In genomic region chr11:50277025-50277424, GRCm38 (mm10) we compare ENCODE assay signal across 29 mouse cellular contexts. TPM values are rescaled to one million over a fixed set of nuclear protein-coding genes. Genes with fewer than 3 reads are reported as not detected.
DNase-seq lines count a peak whose midpoint lies in the region; ATAC-seq and TF ChIP-seq lines count a peak whose summit lies in the region.
"Had no signal": no experiment of that assay in that cellular context is flagged by ENCODE, and none has a peak within 500 bp of the region (broad histone marks: within the 10 kb centered on the region; RNA-seq: fewer than 3 reads in every experiment).

No protein-coding gene starts in this region.

- H3K9ac ChIP-seq in midbrain, postnatal 0 days (replicated peaks; ENCODE audit: low read length, poor library complexity, severe bottlenecking), result no peak overlapping the region
- H3K9ac ChIP-seq in midbrain, embryonic 13.5 days (replicated peaks), result no peak overlapping the region
- H3K9ac ChIP-seq in MEL (ENCODE audit: control insufficient read depth, low read depth, low read length, poor library complexity, severe bottlenecking), result no peak overlapping the region
- H3K9ac ChIP-seq: embryonic facial prominence, embryonic 13.5 days; forebrain, embryonic 15.5 days; limb, embryonic 12.5 days; lung, embryonic 14.5 days; neural tube, embryonic 13.5 days; stomach, embryonic 15.5 days had no signal

- H3K36me3 ChIP-seq in kidney, adult 2 months (ENCODE audit: control insufficient read depth, insufficient read depth, low read length), result no peaks in the 10 kb centered on the region
- H3K36me3 ChIP-seq in midbrain, postnatal 0 days (ENCODE audit: insufficient read depth, low read length), result peaks cover 12% of the 10 kb centered on the region
- peaks cover 10% of the 10 kb centered on the region for H3K36me3 ChIP-seq in midbrain, embryonic 13.5 days
- H3K36me3 ChIP-seq in MEL (ENCODE audit: control insufficient read depth in 1 of 2, insufficient read depth in 2 of 2, low read length in 2 of 2), result peaks cover 4 to 28% of the 10 kb centered on the region in 2 experiments; a peak in 3 of 4 replicates
- H3K36me3 ChIP-seq in splenic B cell, adult 2 months (ENCODE audit: control insufficient read depth, insufficient read depth, low read length, poor library complexity, severe bottlenecking), result no peaks in the 10 kb centered on the region
- peaks cover 61% of the 10 kb centered on the region for H3K36me3 ChIP-seq in limb, embryonic 10.5 days

- no peak for DNase-seq in kidney, adult 2 months
- DNase-seq in kidney, postnatal 25 days, result no peak
- DNase-seq in midbrain, postnatal 0 days (ENCODE audit: low spot score), result no peak
- DNase-seq in MEL (ENCODE audit: low read depth, low spot score), result no peak
- peak; percentile 22 for DNase-seq in splenic B cell, adult 2 months (ENCODE audit: low read depth, low spot score)
- DNase-seq in limb, embryonic 10.5 days (ENCODE audit: low spot score), result no peak
- no peak for DNase-seq in ovary, adult 18-20 months (ENCODE audit: low spot score)
- DNase-seq: adrenal gland, postnatal 14 days; cerebellum, adult 11 months; cerebellum, postnatal 10 days; gastrocnemius, postnatal 36 days; heart, adult 2 months; heart, postnatal 14 days; kidney, adult 18-20 months; layer of hippocampus, adult 9-11 months; lung, embryonic 14.5 days; thymus, adult 2 months had no signal

- no peak overlapping the region for H3K27ac ChIP-seq in kidney, adult 2 months (ENCODE audit: insufficient read depth, low read depth, low read length)
- no peak overlapping the region for H3K27ac ChIP-seq in midbrain, postnatal 0 days (ENCODE audit: low read depth, low read length)
- no peak overlapping the region for H3K27ac ChIP-seq in midbrain, embryonic 13.5 days
- H3K27ac ChIP-seq in MEL (ENCODE audit: control insufficient read depth, low read depth, low read length), result no peak overlapping the region
- H3K27ac ChIP-seq in limb, embryonic 10.5 days, result no peak overlapping the region
- H3K27ac ChIP-seq: embryonic facial prominence, embryonic 13.5 days; forebrain, embryonic 10.5 days; forebrain, embryonic 15.5 days; heart, adult 2 months; limb, embryonic 12.5 days; midbrain, embryonic 10.5 days; neural tube, embryonic 13.5 days; stomach, embryonic 15.5 days had no signal

- TF ChIP-seq EP300 in MEL (IDR thresholded peaks at IDR 0.05; ENCODE audit: low read depth in 1 of 2, low read length in 2 of 2), result no peak

- H3K27me3 ChIP-seq in kidney, adult 2 months (replicated peaks; ENCODE audit: control insufficient read depth, insufficient read depth, low read length), result no peaks in the 10 kb centered on the region
- no peaks in the 10 kb centered on the region for H3K27me3 ChIP-seq in midbrain, postnatal 0 days (ENCODE audit: insufficient read depth, low read length)
- no peaks in the 10 kb centered on the region for H3K27me3 ChIP-seq in midbrain, embryonic 13.5 days
- no peaks in the 10 kb centered on the region for H3K27me3 ChIP-seq in MEL (ENCODE audit: control insufficient read depth in 1 of 2, insufficient read depth in 2 of 2, low read length in 2 of 2)
- no peaks in the 10 kb centered on the region for H3K27me3 ChIP-seq in splenic B cell, adult 2 months (ENCODE audit: control insufficient read depth, insufficient read depth, low read length, poor library complexity, severe bottlenecking)
- no peaks in the 10 kb centered on the region for H3K27me3 ChIP-seq in limb, embryonic 10.5 days (ENCODE audit: low read depth, poor library complexity, severe bottlenecking)
- H3K27me3 ChIP-seq: embryonic facial prominence, embryonic 13.5 days; forebrain, embryonic 15.5 days; limb, embryonic 12.5 days; neural tube, embryonic 13.5 days; stomach, embryonic 15.5 days had no signal

- no peaks in the 10 kb centered on the region for H3K9me3 ChIP-seq in midbrain, postnatal 0 days (ENCODE audit: low read length)
- H3K9me3 ChIP-seq in midbrain, embryonic 13.5 days, result no peaks in the 10 kb centered on the region
- no peaks in the 10 kb centered on the region for H3K9me3 ChIP-seq in MEL (replicated peaks; ENCODE audit: insufficient read depth, low read length)
- H3K9me3 ChIP-seq in limb, embryonic 10.5 days (replicated peaks), result no peaks in the 10 kb centered on the region
- H3K9me3 ChIP-seq: embryonic facial prominence, embryonic 13.5 days; forebrain, embryonic 10.5 days; forebrain, embryonic 15.5 days; limb, embryonic 12.5 days; midbrain, embryonic 10.5 days; neural tube, embryonic 13.5 days; stomach, embryonic 15.5 days had no signal

- 0 out of 2 replicates have a peak, but pooled peaks have one; percentile 1 for TF ChIP-seq CTCF in kidney, adult 2 months (conservative IDR thresholded peaks at IDR 0.05; ENCODE audit: insufficient read depth, insufficient read length, low read depth, low read length)
- peak; percentile 19; the same call in 1 of the 2 replicates for TF ChIP-seq CTCF in midbrain, postnatal 0 days (IDR thresholded peaks at IDR 0.05)
- peak in 2 of 3 experiments; percentile 22 to 34; a peak in 4 of 6 replicates for TF ChIP-seq CTCF in MEL (IDR thresholded peaks at IDR 0.05 in 2 of 3, conservative IDR thresholded peaks at IDR 0.05 in 1 of 3; ENCODE audit: control insufficient read depth in 1 of 3, insufficient read depth in 1 of 3, low read depth in 2 of 3, low read length in 3 of 3, poor library complexity in 1 of 3, severe bottlenecking in 1 of 3)

- H3K4me1 ChIP-seq in kidney, adult 2 months (ENCODE audit: control insufficient read depth, insufficient read depth, low read length), result peaks cover 3% of the 10 kb centered on the region; the same call in 1 of the 2 replicates
- H3K4me1 ChIP-seq in midbrain, postnatal 0 days (ENCODE audit: insufficient read depth, low read length), result no peaks in the 10 kb centered on the region
- H3K4me1 ChIP-seq in midbrain, embryonic 13.5 days (replicated peaks), result 0 out of 2 replicates have a peak, but pooled peaks cover 3% of the 10 kb centered on the region
- peaks cover 17 to 25% of the 10 kb centered on the region in 2 experiments for H3K4me1 ChIP-seq in MEL (ENCODE audit: control insufficient read depth in 1 of 2, insufficient read depth in 2 of 2, low read length in 2 of 2)
- H3K4me1 ChIP-seq in limb, embryonic 10.5 days, result no peaks in the 10 kb centered on the region
- H3K4me1 ChIP-seq: forebrain, embryonic 10.5 days; limb, embryonic 12.5 days had no signal

- no peak for ATAC-seq in midbrain, postnatal 0 days (ENCODE audit: low FRiP score)
- ATAC-seq in midbrain, embryonic 13.5 days, result no peak
- ATAC-seq: CD4-positive, CD25-positive, alpha-beta regulatory T cell, adult 4 months; forebrain, embryonic 15.5 days; hindbrain, embryonic 16.5 days; midbrain, embryonic 16.5 days had no signal

- no peak for TF ChIP-seq POLR2A in kidney, adult 2 months (IDR thresholded peaks at IDR 0.05; ENCODE audit: low read depth, low read length)
- no peak for TF ChIP-seq POLR2A in MEL (IDR thresholded peaks at IDR 0.05; ENCODE audit: control insufficient read depth in 1 of 2, insufficient read depth in 1 of 2, low read depth in 1 of 2, low read length in 2 of 2, poor library complexity in 1 of 2)

- no peak for TF ChIP-seq RAD21 in MEL (IDR thresholded peaks at IDR 0.05; ENCODE audit: low read depth, low read length)

- no peak overlapping the region for H3K4me3 ChIP-seq in kidney, adult 2 months (ENCODE audit: insufficient read depth, low read depth, low read length)
- no peak overlapping the region for H3K4me3 ChIP-seq in midbrain, postnatal 0 days (ENCODE audit: low read depth, low read length)
- no peak overlapping the region for H3K4me3 ChIP-seq in midbrain, embryonic 13.5 days (replicated peaks)
- no peak overlapping the region for H3K4me3 ChIP-seq in MEL (ENCODE audit: control insufficient read depth in 1 of 2, insufficient read depth in 1 of 2, low read depth in 2 of 2, low read length in 2 of 2)
- H3K4me3 ChIP-seq in limb, embryonic 10.5 days, result no peak overlapping the region
- H3K4me3 ChIP-seq: embryonic facial prominence, embryonic 13.5 days; forebrain, embryonic 10.5 days; forebrain, embryonic 15.5 days; heart, adult 2 months; limb, embryonic 12.5 days; midbrain, embryonic 10.5 days; myocyte; neural tube, embryonic 13.5 days; stomach, embryonic 15.5 days had no signal

- H3K4me2 ChIP-seq in midbrain, postnatal 0 days (ENCODE audit: low read depth, low read length, poor library complexity, severe bottlenecking), result no peak overlapping the region
- H3K4me2 ChIP-seq in midbrain, embryonic 13.5 days (replicated peaks), result no peak overlapping the region
- H3K4me2 ChIP-seq: embryonic facial prominence, embryonic 13.5 days; forebrain, embryonic 15.5 days; limb, embryonic 12.5 days; lung, embryonic 14.5 days; neural tube, embryonic 13.5 days; stomach, embryonic 15.5 days had no signal

- peaks cover 6% of the 10 kb centered on the region for H3K79me2 ChIP-seq in MEL (ENCODE audit: control insufficient read depth, insufficient read depth, low read length, poor library complexity)

RNA-seq across cellular contexts. Expression of gene Maml1, which starts 15.1 kb away (rescaled TPM):
- polyA plus RNA-seq in kidney, adult 2 months (2012; rRNA removed), result 10.9 and 12.5 TPM in 2 replicates
- 12.5 and 12.8 TPM in 2 replicates for total RNA-seq in midbrain, postnatal 0 days (2014; rRNA removed)
- 1.5 and 1.6 TPM in 2 replicates for polyA plus RNA-seq in midbrain, postnatal 0 days (2015; fragmentation: Nextera tagmentation; extraction: Ambion mirVana)
- polyA plus RNA-seq in midbrain, embryonic 13.5 days (2015; fragmentation: Nextera tagmentation; extraction: Ambion mirVana), result 4.6 and 4.7 TPM in 2 replicates
- 3.8 and 4.5 TPM in 2 replicates for total RNA-seq in MEL (2012; rRNA removed)
- 10 to 100 TPM in 1 of 2 experiments, not detected in 1; 12.6 TPM for polyA plus RNA-seq in MEL (2012; ENCODE audit: insufficient read depth in 1 of 2, insufficient read length in 2 of 2, low read depth in 1 of 2, low replicate concordance in 2 of 2, missing spikeins in 1 of 2)
- 7.3 and 7.7 TPM in 2 replicates for polyA plus RNA-seq in limb, embryonic 10.5 days (2016; fragmentation: Nextera tagmentation; extraction: Ambion mirVana)

RNA-seq across cellular contexts. Expression of gene Ltc4s, which starts 38.6 kb away (rescaled TPM):
- polyA plus RNA-seq in kidney, adult 2 months (2012; rRNA removed), result 33.8 and 46.3 TPM in 2 replicates
- total RNA-seq in midbrain, postnatal 0 days (2014; rRNA removed), result 3.5 and 21.3 TPM in 2 replicates
- 5.3 and 6.0 TPM in 2 replicates for polyA plus RNA-seq in midbrain, postnatal 0 days (2015; fragmentation: Nextera tagmentation; extraction: Ambion mirVana)
- polyA plus RNA-seq in midbrain, embryonic 13.5 days (2015; fragmentation: Nextera tagmentation; extraction: Ambion mirVana), result 0.89 and 1.2 TPM in 2 replicates
- 1.6 and 3.1 TPM in 2 replicates for total RNA-seq in MEL (2012; rRNA removed)
- 1 to 10 TPM in 1 of 2 experiments, not detected in 1; 3.4 TPM for polyA plus RNA-seq in MEL (2012; ENCODE audit: insufficient read depth in 1 of 2, insufficient read length in 2 of 2, low read depth in 1 of 2, low replicate concordance in 2 of 2, missing spikeins in 1 of 2)
- 0.55 and 0.90 TPM in 2 replicates for polyA plus RNA-seq in limb, embryonic 10.5 days (2016; fragmentation: Nextera tagmentation; extraction: Ambion mirVana)
- polyA plus RNA-seq: CD4-positive, CD25-positive, alpha-beta regulatory T cell, adult 4 months had no signal

RNA-seq across cellular contexts. Expression of gene Canx, which starts 48.4 kb away (rescaled TPM):
- 84.1 and 118 TPM in 2 replicates for polyA plus RNA-seq in kidney, adult 2 months (2012; rRNA removed)
- total RNA-seq in midbrain, postnatal 0 days (2014; rRNA removed), result 227 and 275 TPM in 2 replicates
- polyA plus RNA-seq in midbrain, postnatal 0 days (2015; fragmentation: Nextera tagmentation; extraction: Ambion mirVana), result 235 and 244 TPM in 2 replicates
- polyA plus RNA-seq in midbrain, embryonic 13.5 days (2015; fragmentation: Nextera tagmentation; extraction: Ambion mirVana), result 262 TPM in 2 replicates
- 785 and 867 TPM in 2 replicates for total RNA-seq in MEL (2012; rRNA removed)
- 100 to 1,000 TPM; 390 to 464 TPM for polyA plus RNA-seq in MEL (2012; ENCODE audit: insufficient read depth in 1 of 2, insufficient read length in 2 of 2, low read depth in 1 of 2, low replicate concordance in 2 of 2, missing spikeins in 1 of 2)
- 311 and 334 TPM in 2 replicates for polyA plus RNA-seq in limb, embryonic 10.5 days (2016; fragmentation: Nextera tagmentation; extraction: Ambion mirVana)
